Mouse (Mus musculus): ENCODE results near the gene Mbd6. TPM values are rescaled to one million over a fixed set of nuclear protein-coding genes. Genes with fewer than 3 reads are reported as not detected.

Mbd6 gene
- polyA plus RNA-seq, 1 experiment from 2014 or later: 8.7 TPM

GRCm38 (mm10) chr10:127282620-127283215 lies 6.1 kb downstream of the Mbd6 start:
- 63% methylated on average over 13 of the region's 13 CpGs for WGBS
- Histone ChIP-seq H3K4me3 (ENCODE audit: low read depth, low read length) (no peak overlapping the region), H3K27ac (ENCODE audit: low read depth, low read length) (peak overlapping the region; percentile 50; the same call in 1 of the 2 replicates), H3K9me3 (ENCODE audit: control insufficient read depth) (no peaks in the 10 kb centered on the region), H3K36me3 (ENCODE audit: control insufficient read depth, insufficient read depth) (peaks cover 88% of the 10 kb centered on the region), H3K9ac (ENCODE audit: low read depth, low read length) (no peak overlapping the region), H3K4me1 (replicated peaks; ENCODE audit: control insufficient read depth, insufficient read depth, low read length) (0 out of 2 replicates have a peak, but pooled peaks cover 7% of the 10 kb centered on the region), H3K27me3 (replicated peaks; ENCODE audit: control insufficient read depth, insufficient read depth, low read length) (no peaks in the 10 kb centered on the region), H3K4me2 (replicated peaks; ENCODE audit: low read depth) (no peak overlapping the region)
- TF ChIP-seq CTCF (IDR thresholded peaks at IDR 0.05; ENCODE audit: low read depth): no peak
- no peak for ATAC-seq

GRCm38 (mm10) chr10:127281316-127281715 lies 7.5 kb downstream of the Mbd6 start:
- Histone ChIP-seq H3K27me3 (replicated peaks; ENCODE audit: control insufficient read depth, insufficient read depth, low read length) (no peaks in the 10 kb centered on the region), H3K9ac (ENCODE audit: low read depth, low read length) (no peak overlapping the region), H3K4me3 (ENCODE audit: low read depth, low read length) (no peak overlapping the region), H3K36me3 (ENCODE audit: control insufficient read depth, insufficient read depth) (peaks cover 99% of the 10 kb centered on the region), H3K4me2 (replicated peaks; ENCODE audit: low read depth) (no peak overlapping the region), H3K4me1 (replicated peaks; ENCODE audit: control insufficient read depth, insufficient read depth, low read length) (no peaks in the 10 kb centered on the region), H3K9me3 (ENCODE audit: control insufficient read depth) (no peaks in the 10 kb centered on the region), H3K27ac (ENCODE audit: low read depth, low read length) (no peak overlapping the region)
- no peak for ATAC-seq
- TF ChIP-seq CTCF (IDR thresholded peaks at IDR 0.05; ENCODE audit: low read depth): no peak
- WGBS: 80% methylated on average over 8 of the region's 8 CpGs

GRCm38 (mm10) chr10:127279730-127280129 lies 9.1 kb downstream of the Mbd6 start:
- 100% methylated on average over 1 of the region's 2 CpGs for WGBS
- no peak for ATAC-seq
- H3K4me1 ChIP-seq (replicated peaks; ENCODE audit: control insufficient read depth, insufficient read depth, low read length): no peaks in the 10 kb centered on the region
- no peak overlapping the region for H3K9ac ChIP-seq (ENCODE audit: low read depth, low read length)
- H3K4me3 ChIP-seq (ENCODE audit: low read depth, low read length): no peak overlapping the region
- peaks cover 98% of the 10 kb centered on the region for H3K36me3 ChIP-seq (ENCODE audit: control insufficient read depth, insufficient read depth)
- no peak overlapping the region for H3K4me2 ChIP-seq (replicated peaks; ENCODE audit: low read depth)
- no peaks in the 10 kb centered on the region for H3K9me3 ChIP-seq (ENCODE audit: control insufficient read depth)
- peak; percentile 41 for TF ChIP-seq CTCF (IDR thresholded peaks at IDR 0.05; ENCODE audit: low read depth)
- H3K27ac ChIP-seq (ENCODE audit: low read depth, low read length): no peak overlapping the region
- no peaks in the 10 kb centered on the region for H3K27me3 ChIP-seq (replicated peaks; ENCODE audit: control insufficient read depth, insufficient read depth, low read length)

GRCm38 (mm10) chr10:127274261-127275022 lies 14.4 kb downstream of the Mbd6 start:
- Histone ChIP-seq H3K27me3 (replicated peaks; ENCODE audit: control insufficient read depth, insufficient read depth, low read length) (no peaks in the 10 kb centered on the region), H3K4me1 (replicated peaks; ENCODE audit: control insufficient read depth, insufficient read depth, low read length) (no peaks in the 10 kb centered on the region), H3K9me3 (ENCODE audit: control insufficient read depth) (no peaks in the 10 kb centered on the region), H3K36me3 (ENCODE audit: control insufficient read depth, insufficient read depth) (peaks cover 92% of the 10 kb centered on the region), H3K9ac (ENCODE audit: low read depth, low read length) (no peak overlapping the region), H3K4me3 (ENCODE audit: low read depth, low read length) (no peak overlapping the region), H3K27ac (ENCODE audit: low read depth, low read length) (no peak overlapping the region), H3K4me2 (replicated peaks; ENCODE audit: low read depth) (no peak overlapping the region)
- 64% methylated on average over 11 of the region's 11 CpGs for WGBS
- no peak for ATAC-seq
- TF ChIP-seq CTCF (IDR thresholded peaks at IDR 0.05; ENCODE audit: low read depth): no peak

- Histone ChIP-seq H3K4me2 (replicated peaks; ENCODE audit: low read depth) (no peak overlapping the region), H3K27me3 (replicated peaks; ENCODE audit: control insufficient read depth, insufficient read depth, low read length) (no peaks in the 10 kb centered on the region), H3K9ac (ENCODE audit: low read depth, low read length) (no peak overlapping the region), H3K27ac (ENCODE audit: low read depth, low read length) (no peak overlapping the region), H3K36me3 (ENCODE audit: control insufficient read depth, insufficient read depth) (peaks cover 81% of the 10 kb centered on the region), H3K9me3 (ENCODE audit: control insufficient read depth) (no peaks in the 10 kb centered on the region), H3K4me1 (replicated peaks; ENCODE audit: control insufficient read depth, insufficient read depth, low read length) (peaks cover 4% of the 10 kb centered on the region; the same call in 1 of the 2 replicates), H3K4me3 (ENCODE audit: low read depth, low read length) (no peak overlapping the region)
- TF ChIP-seq CTCF (IDR thresholded peaks at IDR 0.05; ENCODE audit: low read depth): no peak
- ATAC-seq: no peak
- 93% methylated on average over 5 of the region's 5 CpGs for WGBS
Measured at GRCm38 (mm10) chr10:127272371-127272770, 16.4 kb downstream of the Mbd6 start.

GRCm38 (mm10) chr10:127269884-127270283 lies 18.9 kb downstream of the Mbd6 start:
- H3K4me2 ChIP-seq (replicated peaks; ENCODE audit: low read depth): no peak overlapping the region
- ATAC-seq: no peak
- H3K27ac ChIP-seq (ENCODE audit: low read depth, low read length): no peak overlapping the region
- H3K9ac ChIP-seq (ENCODE audit: low read depth, low read length): no peak overlapping the region
- H3K4me1 ChIP-seq (replicated peaks; ENCODE audit: control insufficient read depth, insufficient read depth, low read length): peaks cover 7% of the 10 kb centered on the region; the same call in 1 of the 2 replicates
- no peak for TF ChIP-seq CTCF (IDR thresholded peaks at IDR 0.05; ENCODE audit: low read depth)
- H3K9me3 ChIP-seq (ENCODE audit: control insufficient read depth): no peaks in the 10 kb centered on the region
- H3K27me3 ChIP-seq (replicated peaks; ENCODE audit: control insufficient read depth, insufficient read depth, low read length): no peaks in the 10 kb centered on the region
- WGBS: 59% methylated on average over 4 of the region's 4 CpGs
- no peak overlapping the region for H3K4me3 ChIP-seq (ENCODE audit: low read depth, low read length)
- H3K36me3 ChIP-seq (ENCODE audit: control insufficient read depth, insufficient read depth): peaks cover 56% of the 10 kb centered on the region
